Mouse (Mus musculus): ENCODE measurements around the gene Uba52. TPM values are rescaled to one million over a fixed set of nuclear protein-coding genes. Genes with fewer than 3 reads are reported as not detected.
A peak's percentile ranks its signal among the peaks of the same experiment; 100 is the strongest.

Gene Uba52
- total and polyA plus RNA-seq, 2 experiments from 2014 or later = 402 to 736 TPM

DNA sequence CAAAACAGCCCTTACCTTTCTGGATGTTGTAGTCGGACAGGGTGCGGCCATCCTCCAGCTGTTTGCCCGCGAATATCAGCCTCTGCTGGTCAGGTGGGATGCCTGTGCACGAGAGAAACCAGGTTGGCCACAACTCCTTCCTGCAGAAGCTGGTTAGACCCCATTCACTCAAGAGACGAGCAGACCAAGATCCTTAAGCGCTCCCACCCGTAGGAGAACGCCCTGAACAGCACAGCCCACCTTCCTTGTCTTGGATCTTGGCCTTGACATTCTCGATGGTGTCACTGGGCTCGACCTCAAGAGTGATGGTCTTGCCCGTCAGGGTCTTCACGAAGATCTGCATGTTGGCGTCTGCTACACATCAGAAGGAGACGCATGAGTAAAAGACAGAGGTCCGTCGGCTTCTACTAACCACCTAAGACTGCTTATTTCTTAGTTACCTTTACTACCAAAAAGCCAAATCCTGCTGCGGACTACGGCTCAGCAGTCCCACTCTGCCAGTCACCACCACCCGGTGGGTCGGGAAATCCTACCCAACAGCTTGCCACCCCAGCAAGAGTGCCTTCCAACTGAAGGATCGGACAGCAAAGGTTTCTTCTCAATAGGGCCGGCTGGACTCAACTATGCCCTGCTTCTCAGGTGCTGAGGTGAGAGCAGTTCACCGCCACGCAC lies 1.2 kb downstream of the Uba52 start:
- WGBS = 16% methylated on average over 25 of the region's 25 CpGs
- H3K27ac ChIP-seq (ENCODE audit: low read depth, low read length) = peak overlapping the region; percentile 93
- no peaks in the 10 kb centered on the region for H3K9me3 ChIP-seq (ENCODE audit: low read length)
- ATAC-seq (ENCODE audit: low FRiP score) (no peak), DNase-seq (ENCODE audit: low spot score) (no peak)
- H3K4me3 ChIP-seq (ENCODE audit: low read depth, low read length) = peak overlapping the region; percentile 69
- peaks cover 10% of the 10 kb centered on the region; the same call in 1 of the 2 replicates for H3K36me3 ChIP-seq (ENCODE audit: insufficient read depth, low read length)
- no peak for TF ChIP-seq CTCF (IDR thresholded peaks at IDR 0.05)
- peak overlapping the region; percentile 96 for H3K4me2 ChIP-seq (ENCODE audit: low read depth, low read length, poor library complexity, severe bottlenecking)
- peaks cover 7% of the 10 kb centered on the region; the same call in 1 of the 2 replicates for H3K4me1 ChIP-seq (ENCODE audit: insufficient read depth, low read length)
- H3K27me3 ChIP-seq (ENCODE audit: insufficient read depth, low read length) = no peaks in the 10 kb centered on the region
- H3K9ac ChIP-seq (replicated peaks; ENCODE audit: low read length, poor library complexity, severe bottlenecking) = peak overlapping the region; percentile 77

DNA sequence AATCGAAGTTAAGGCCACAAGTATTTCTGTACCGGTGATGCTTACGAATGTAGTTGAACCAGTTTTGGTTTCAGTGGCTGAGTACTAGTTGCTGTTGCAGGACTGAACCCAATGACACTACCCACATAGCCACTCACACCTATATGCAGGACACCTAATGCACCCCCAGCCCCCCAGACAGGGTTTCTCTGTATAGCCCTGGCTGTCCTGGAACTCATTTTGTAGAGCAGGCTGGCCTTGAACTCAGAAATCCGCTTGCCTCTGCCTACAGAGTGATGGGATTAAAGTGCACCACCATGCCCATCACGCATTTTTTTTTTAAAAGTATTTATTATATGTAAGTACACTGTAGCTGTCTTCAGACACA lies 3.6 kb downstream of the Uba52 start:
- peaks cover 7% of the 10 kb centered on the region; the same call in 1 of the 2 replicates for H3K4me1 ChIP-seq (ENCODE audit: insufficient read depth, low read length)

DNA sequence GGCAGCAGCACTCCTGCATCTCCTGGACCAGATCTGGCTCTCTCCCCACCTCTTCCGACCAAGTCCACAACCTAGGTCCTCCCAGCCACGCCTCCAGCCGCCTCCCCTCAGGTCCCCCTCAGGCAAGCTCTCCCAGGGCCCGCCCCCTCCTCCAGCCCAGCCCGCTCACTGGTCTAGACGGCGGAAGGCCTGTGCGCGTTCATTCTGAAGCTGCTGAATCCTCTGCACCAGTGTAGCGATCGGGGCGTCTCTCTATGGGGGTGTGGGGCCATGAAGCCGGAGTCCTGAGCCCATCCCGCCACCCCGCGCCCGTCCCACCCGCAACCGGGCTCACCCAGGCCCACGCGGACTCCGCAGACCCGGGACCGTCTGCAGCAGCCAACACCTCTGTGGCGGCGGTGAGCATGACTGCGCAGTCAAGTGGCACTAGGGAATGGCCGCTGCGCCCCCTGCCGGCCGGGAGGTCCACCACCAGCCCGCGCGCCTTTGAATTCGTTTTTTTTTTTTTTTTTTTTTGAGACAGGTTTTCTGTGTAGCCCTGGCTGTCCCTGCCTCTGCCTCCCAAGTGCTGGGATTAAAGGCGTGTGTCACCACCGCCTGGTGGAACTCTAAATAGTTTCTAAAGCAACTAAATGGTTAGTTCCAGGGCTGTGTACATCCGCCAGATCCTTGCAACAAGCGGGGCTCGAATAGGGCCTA lies 4.1 kb downstream of the Uba52 start, which contains the start of gene Rex1bd:
Gene Rex1bd, minus strand, starts transcription at position 425 of the 699 bp plus-strand sequence.
- WGBS = 3% methylated on average over 39 of the region's 40 CpGs
- H3K36me3 ChIP-seq (ENCODE audit: insufficient read depth, low read length) = peaks cover 15% of the 10 kb centered on the region; the same call in 1 of the 2 replicates
- H3K9me3 ChIP-seq (ENCODE audit: low read length) = no peaks in the 10 kb centered on the region
- H3K4me1 ChIP-seq (ENCODE audit: insufficient read depth, low read length) = peaks cover 7% of the 10 kb centered on the region; the same call in 1 of the 2 replicates
- ATAC-seq (ENCODE audit: low FRiP score) = peak; percentile 83
- DNase-seq (ENCODE audit: low spot score) = peak; percentile 93
- H3K27me3 ChIP-seq (ENCODE audit: insufficient read depth, low read length) = peaks cover 16% of the 10 kb centered on the region
- peak within 1 kb of the TSS; percentile 74 for H3K4me2 ChIP-seq (ENCODE audit: low read depth, low read length, poor library complexity, severe bottlenecking)
- H3K9ac ChIP-seq (replicated peaks; ENCODE audit: low read length, poor library complexity, severe bottlenecking) = peak within 1 kb of the TSS; percentile 90
- H3K27ac ChIP-seq (ENCODE audit: low read depth, low read length) = peak within 1 kb of the TSS; percentile 93
- TF ChIP-seq CTCF (IDR thresholded peaks at IDR 0.05) = peak; percentile 91
- peak within 1 kb of the TSS; percentile 70 for H3K4me3 ChIP-seq (ENCODE audit: low read depth, low read length)

More for the DNA sequence above, 3.6 kb downstream of the Uba52 start:
- Histone ChIP-seq H3K4me2 (ENCODE audit: low read depth, low read length, poor library complexity, severe bottlenecking) (no peak overlapping the region), H3K9ac (replicated peaks; ENCODE audit: low read length, poor library complexity, severe bottlenecking) (no peak overlapping the region), H3K9me3 (ENCODE audit: low read length) (no peaks in the 10 kb centered on the region), H3K27me3 (ENCODE audit: insufficient read depth, low read length) (peaks cover 11% of the 10 kb centered on the region), H3K36me3 (ENCODE audit: insufficient read depth, low read length) (peaks cover 15% of the 10 kb centered on the region; the same call in 1 of the 2 replicates), H3K27ac (ENCODE audit: low read depth, low read length) (peak overlapping the region; percentile 93; the same call in 1 of the 2 replicates), H3K4me3 (ENCODE audit: low read depth, low read length) (no peak overlapping the region)
- DNase-seq (ENCODE audit: low spot score) (no peak), ATAC-seq (ENCODE audit: low FRiP score) (no peak)
- 59% methylated on average over 5 of the region's 5 CpGs for WGBS
- TF ChIP-seq CTCF (IDR thresholded peaks at IDR 0.05) = no peak

DNA sequence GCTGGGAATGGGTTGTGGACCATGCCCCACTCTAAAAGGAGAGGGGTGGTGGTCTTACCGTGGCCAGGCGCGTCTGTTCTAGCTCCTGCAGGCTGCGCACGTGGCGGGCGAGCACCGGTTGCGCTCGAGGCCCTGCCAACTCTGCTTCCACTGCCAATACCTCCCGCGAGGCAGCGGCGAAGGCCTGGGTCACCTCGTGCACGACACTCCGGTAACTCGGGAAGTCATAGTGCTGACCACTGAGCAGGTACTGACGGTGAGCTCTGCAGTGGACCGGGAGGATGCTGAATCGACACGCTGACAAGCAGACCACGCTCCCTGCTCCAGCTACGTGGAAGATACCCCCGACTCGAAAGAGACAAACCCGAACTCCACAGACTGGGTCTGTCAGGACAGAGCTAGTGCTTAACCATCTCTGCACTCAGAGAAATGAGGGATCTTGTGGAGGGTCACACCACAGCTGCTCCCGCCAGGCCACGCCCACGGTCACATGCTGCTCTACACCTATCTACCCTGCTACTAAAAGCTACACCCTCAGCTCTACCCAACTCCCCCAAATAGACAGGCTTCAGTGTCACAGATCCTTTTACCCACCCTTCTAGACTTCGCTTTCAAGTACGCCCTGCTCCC lies 4.8 kb downstream of the Uba52 start:
- DNase-seq (ENCODE audit: low spot score) = peak; percentile 31
- H3K4me2 ChIP-seq (ENCODE audit: low read depth, low read length, poor library complexity, severe bottlenecking) = peak overlapping the region; percentile 74
- WGBS = 36% methylated on average over 32 of the region's 32 CpGs
- H3K4me3 ChIP-seq (ENCODE audit: low read depth, low read length) = peak overlapping the region; percentile 70
- H3K36me3 ChIP-seq (ENCODE audit: insufficient read depth, low read length) = peaks cover 15% of the 10 kb centered on the region; the same call in 1 of the 2 replicates
- H3K9ac ChIP-seq (replicated peaks; ENCODE audit: low read length, poor library complexity, severe bottlenecking) = peak overlapping the region; percentile 90
- no peak for TF ChIP-seq CTCF (IDR thresholded peaks at IDR 0.05)
- peaks cover 21% of the 10 kb centered on the region for H3K27me3 ChIP-seq (ENCODE audit: insufficient read depth, low read length)
- no peaks in the 10 kb centered on the region for H3K9me3 ChIP-seq (ENCODE audit: low read length)
- peak overlapping the region; percentile 93 for H3K27ac ChIP-seq (ENCODE audit: low read depth, low read length)
- peak; percentile 25; the same call in 1 of the 2 replicates for ATAC-seq (ENCODE audit: low FRiP score)
- peaks cover 7% of the 10 kb centered on the region; the same call in 1 of the 2 replicates for H3K4me1 ChIP-seq (ENCODE audit: insufficient read depth, low read length)

DNA sequence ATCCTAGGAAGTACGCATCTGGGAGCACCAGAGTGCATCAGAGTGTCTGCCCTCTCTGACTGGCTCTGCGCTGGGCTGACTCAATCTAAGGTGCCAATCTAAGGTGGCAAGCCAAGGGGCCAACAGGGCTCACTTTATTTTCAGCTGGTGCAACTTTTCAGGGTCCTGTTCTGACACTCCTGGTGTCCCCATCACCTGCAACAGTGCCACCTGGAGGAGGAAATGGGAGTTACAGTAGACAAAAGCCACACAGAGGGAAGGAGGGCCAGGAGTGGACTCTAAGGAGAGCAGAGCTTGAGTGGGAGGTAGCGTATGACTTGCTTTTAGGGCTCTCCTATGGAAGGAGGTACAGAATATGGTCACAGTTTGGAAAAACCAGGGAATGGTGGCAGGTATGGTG lies 5.8 kb downstream of the Uba52 start:
- peaks cover 7% of the 10 kb centered on the region; the same call in 1 of the 2 replicates for H3K4me1 ChIP-seq (ENCODE audit: insufficient read depth, low read length)
- TF ChIP-seq CTCF (IDR thresholded peaks at IDR 0.05) = peak; percentile 88
- H3K4me3 ChIP-seq (ENCODE audit: low read depth, low read length) = no peak overlapping the region
- DNase-seq (ENCODE audit: low spot score) = peak; percentile 74
- H3K36me3 ChIP-seq (ENCODE audit: insufficient read depth, low read length) = peaks cover 15% of the 10 kb centered on the region; the same call in 1 of the 2 replicates
- WGBS = 75% methylated on average over 3 of the region's 3 CpGs
- H3K27ac ChIP-seq (ENCODE audit: low read depth, low read length) = 0 out of 2 replicates have a peak overlapping the region, but pooled peaks have one; percentile 26
- H3K9me3 ChIP-seq (ENCODE audit: low read length) = no peaks in the 10 kb centered on the region
- 0 out of 2 replicates have a peak, but pooled peaks have one; percentile 2 for ATAC-seq (ENCODE audit: low FRiP score)
- H3K4me2 ChIP-seq (ENCODE audit: low read depth, low read length, poor library complexity, severe bottlenecking) = peak overlapping the region; percentile 74; the same call in 1 of the 2 replicates
- no peak overlapping the region for H3K9ac ChIP-seq (replicated peaks; ENCODE audit: low read length, poor library complexity, severe bottlenecking)
- H3K27me3 ChIP-seq (ENCODE audit: insufficient read depth, low read length) = peaks cover 30% of the 10 kb centered on the region
